Mouse (Mus musculus): ENCODE measurements around the gene Gm28308. TPM values are rescaled to one million over a fixed set of nuclear protein-coding genes. Genes with fewer than 3 reads are reported as not detected.

Gene Gm28308
- polyA plus RNA-seq, 1 experiment from 2014 or later: not detected

DNA sequence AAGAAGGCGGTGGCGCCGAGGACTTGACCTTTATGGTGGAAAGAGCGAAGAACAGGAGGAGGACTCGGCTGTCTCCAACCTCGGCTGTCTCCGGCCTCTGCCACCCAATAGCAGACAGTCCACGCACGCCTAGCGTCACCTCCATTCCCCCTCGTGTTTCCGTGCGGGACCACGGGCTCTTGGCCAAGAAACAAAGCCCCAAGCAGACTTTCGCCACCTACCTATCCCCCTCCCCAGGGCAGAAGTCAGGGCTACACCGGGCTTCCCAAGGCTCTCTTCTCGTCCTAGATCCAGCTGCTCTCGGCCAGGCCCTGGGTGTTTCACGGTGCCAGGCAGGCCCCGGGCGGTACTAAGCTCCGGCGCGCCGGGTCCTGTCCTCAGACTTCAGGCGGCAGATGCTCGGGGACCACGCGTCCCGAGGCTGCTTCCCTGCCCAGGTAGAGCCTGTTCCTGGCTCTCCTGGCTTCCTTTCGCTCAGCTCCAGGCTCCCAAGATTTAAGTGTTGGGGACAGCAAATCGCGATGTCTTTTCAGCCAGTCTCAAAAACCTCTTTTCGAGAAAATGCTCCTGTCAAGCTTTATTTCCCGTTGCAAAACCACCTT, 39.7 kb upstream of the Gm28308 start:
- Histone ChIP-seq H3K4me3 (replicated peaks) (no peak overlapping the region), H3K4me2 (no peak overlapping the region)

DNA sequence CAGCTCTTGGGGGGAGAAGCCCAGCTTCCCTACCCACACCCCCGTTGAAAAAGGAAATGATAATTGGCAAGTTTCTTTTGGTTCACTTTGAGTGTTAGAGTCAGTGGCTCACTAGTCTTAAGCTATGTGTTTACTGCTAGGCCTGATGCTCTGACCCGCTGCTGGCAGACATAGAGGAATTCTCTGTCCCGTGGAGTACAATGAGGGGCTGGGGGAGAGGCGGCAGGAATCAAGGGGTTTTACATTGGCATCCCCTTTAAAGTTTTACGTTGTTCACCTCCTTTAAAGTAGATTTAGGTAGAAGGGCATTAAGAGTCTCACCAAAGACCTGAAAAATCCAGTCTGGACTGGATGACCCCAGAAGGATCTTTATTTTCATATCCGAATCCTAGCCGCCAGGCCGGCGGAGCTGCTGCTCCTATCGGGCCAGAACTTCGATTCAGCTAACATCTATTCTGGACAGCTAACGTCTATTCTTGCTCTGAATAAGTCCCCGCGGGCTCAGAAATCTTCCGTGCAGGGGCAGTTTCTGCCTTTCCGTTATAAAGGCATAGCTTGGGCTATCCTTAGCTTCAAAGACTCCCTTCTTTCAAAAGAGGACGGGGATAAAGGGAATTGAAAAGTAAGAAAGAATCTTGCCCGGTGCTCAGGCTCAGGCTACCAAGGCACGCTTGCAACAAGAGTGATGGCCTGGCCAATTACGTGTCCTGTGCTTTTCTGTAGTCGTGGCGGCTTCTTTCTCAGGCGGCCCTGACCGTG, 39.1 kb upstream of the Gm28308 start:
- no peak overlapping the region for H3K4me2 ChIP-seq
- no peaks in the 10 kb centered on the region for H3K4me1 ChIP-seq (replicated peaks)
- no peak overlapping the region for H3K27ac ChIP-seq (replicated peaks)
- no peaks in the 10 kb centered on the region for H3K36me3 ChIP-seq (replicated peaks)
- no peak overlapping the region for H3K9ac ChIP-seq
- H3K4me3 ChIP-seq (replicated peaks): no peak overlapping the region
- no peaks in the 10 kb centered on the region for H3K9me3 ChIP-seq (replicated peaks)
- WGBS (ENCODE audit: insufficient replicate concordance): 3% methylated on average over 24 of the region's 24 CpGs
- no peak for ATAC-seq (ENCODE audit: insufficient read depth)
- peaks cover 100% of the 10 kb centered on the region for H3K27me3 ChIP-seq

More for the DNA sequence above, 39.7 kb upstream of the Gm28308 start:
- H3K9me3 ChIP-seq (replicated peaks): no peaks in the 10 kb centered on the region
- 2% methylated on average over 35 of the region's 35 CpGs for WGBS (ENCODE audit: insufficient replicate concordance)
- H3K36me3 ChIP-seq (replicated peaks): no peaks in the 10 kb centered on the region
- peaks cover 99% of the 10 kb centered on the region for H3K27me3 ChIP-seq
- H3K4me1 ChIP-seq (replicated peaks): no peaks in the 10 kb centered on the region
- ATAC-seq (ENCODE audit: insufficient read depth): no peak
- no peak overlapping the region for H3K27ac ChIP-seq (replicated peaks)
- no peak overlapping the region for H3K9ac ChIP-seq

DNA sequence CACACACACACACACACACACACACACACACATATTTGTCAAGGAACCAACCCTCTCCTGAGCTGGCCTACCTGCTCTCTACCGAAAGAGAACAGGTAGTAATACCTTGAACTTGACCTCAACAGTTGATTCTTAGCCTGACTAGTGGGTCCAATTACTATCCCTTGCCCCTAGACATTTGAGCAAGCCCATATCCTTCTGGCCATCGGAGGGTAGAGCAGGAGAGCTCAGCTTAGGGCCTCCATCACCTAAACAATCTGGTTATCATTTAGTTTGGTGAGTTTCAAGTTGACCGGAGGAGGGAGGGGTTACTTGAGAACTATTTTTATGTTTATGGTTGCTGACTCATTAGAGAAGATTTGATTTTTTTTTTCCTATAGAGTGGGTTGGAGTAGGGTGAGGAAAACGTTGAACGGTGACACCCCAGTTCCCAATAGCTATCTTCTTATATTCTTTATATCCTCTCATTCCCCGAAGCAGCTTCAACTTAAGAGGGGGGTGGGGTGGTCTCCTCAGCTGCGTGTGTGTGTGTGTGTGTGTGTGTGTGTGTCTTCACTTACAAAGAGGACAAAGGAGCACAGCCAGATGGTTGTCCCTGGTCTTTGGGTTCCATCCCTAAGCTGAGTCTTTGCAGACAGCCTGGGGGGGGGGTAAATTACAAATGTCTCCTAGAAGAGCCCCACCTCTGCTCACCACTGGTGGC, 38.2 kb upstream of the Gm28308 start:
- H3K27me3 ChIP-seq: peaks cover 100% of the 10 kb centered on the region
- no peak overlapping the region for H3K27ac ChIP-seq (replicated peaks)
- no peak overlapping the region for H3K4me2 ChIP-seq
- H3K4me1 ChIP-seq (replicated peaks): no peaks in the 10 kb centered on the region
- no peak for ATAC-seq (ENCODE audit: insufficient read depth)
- H3K9me3 ChIP-seq (replicated peaks): no peaks in the 10 kb centered on the region
- WGBS (ENCODE audit: insufficient replicate concordance): 9% methylated on average over 7 of the region's 7 CpGs
- H3K9ac ChIP-seq: no peak overlapping the region
- no peak overlapping the region for H3K4me3 ChIP-seq (replicated peaks)
- H3K36me3 ChIP-seq (replicated peaks): no peaks in the 10 kb centered on the region

DNA sequence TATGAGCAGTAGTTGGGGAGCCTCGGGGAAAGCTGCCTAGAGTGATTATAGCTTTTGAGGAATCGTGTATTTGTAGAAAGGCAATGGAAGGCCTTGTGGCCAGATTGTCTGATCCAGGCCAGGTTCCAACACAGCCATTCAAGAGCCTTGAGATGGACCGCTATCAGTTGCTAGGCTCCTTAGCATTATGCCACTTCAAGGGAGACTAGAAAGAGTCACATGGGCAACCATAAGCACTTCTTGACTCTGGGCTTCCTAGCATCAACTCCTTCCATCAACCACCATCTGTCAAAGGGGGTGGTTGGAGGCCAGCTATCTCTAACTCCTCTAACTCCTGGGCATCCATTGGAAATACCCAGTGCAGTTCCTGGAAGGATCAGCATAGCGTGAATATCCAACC, 36.7 kb upstream of the Gm28308 start:
- WGBS (ENCODE audit: insufficient replicate concordance): 2% methylated on average over 4 of the region's 4 CpGs
- Histone ChIP-seq H3K4me1 (replicated peaks) (no peaks in the 10 kb centered on the region), H3K9ac (no peak overlapping the region)

DNA sequence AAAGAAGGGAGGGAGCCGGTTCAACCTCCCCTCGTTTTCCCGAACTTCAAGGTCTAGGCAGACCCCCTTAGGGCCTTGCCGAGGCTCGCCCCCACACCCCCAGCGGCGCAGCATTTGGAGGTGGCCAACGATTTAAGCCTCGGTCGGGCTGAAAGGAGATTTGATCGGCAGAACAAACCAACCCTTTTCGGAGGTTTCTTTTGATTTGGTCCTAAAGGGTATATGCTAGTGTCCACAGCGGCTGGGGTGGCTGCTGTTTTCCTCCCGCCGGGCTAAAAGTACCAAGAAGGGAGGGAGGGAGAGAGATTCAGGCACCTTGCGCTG, 36.2 kb upstream of the Gm28308 start:
- H3K9ac ChIP-seq: no peak overlapping the region
- H3K27me3 ChIP-seq: peaks cover 100% of the 10 kb centered on the region
- no peak overlapping the region for H3K4me2 ChIP-seq
- H3K4me1 ChIP-seq (replicated peaks): no peaks in the 10 kb centered on the region
- ATAC-seq (ENCODE audit: insufficient read depth): no peak
- no peaks in the 10 kb centered on the region for H3K36me3 ChIP-seq (replicated peaks)
- no peaks in the 10 kb centered on the region for H3K9me3 ChIP-seq (replicated peaks)
- no peak overlapping the region for H3K27ac ChIP-seq (replicated peaks)
- WGBS (ENCODE audit: insufficient replicate concordance): under 1% methylated on average over 16 of the region's 16 CpGs
- H3K4me3 ChIP-seq (replicated peaks): no peak overlapping the region

More for the DNA sequence above, 36.7 kb upstream of the Gm28308 start:
- no peak for ATAC-seq (ENCODE audit: insufficient read depth)
- no peaks in the 10 kb centered on the region for H3K9me3 ChIP-seq (replicated peaks)
- H3K4me2 ChIP-seq: no peak overlapping the region
- H3K4me3 ChIP-seq (replicated peaks): no peak overlapping the region
- no peak overlapping the region for H3K27ac ChIP-seq (replicated peaks)
- peaks cover 100% of the 10 kb centered on the region for H3K27me3 ChIP-seq
- H3K36me3 ChIP-seq (replicated peaks): no peaks in the 10 kb centered on the region

DNA sequence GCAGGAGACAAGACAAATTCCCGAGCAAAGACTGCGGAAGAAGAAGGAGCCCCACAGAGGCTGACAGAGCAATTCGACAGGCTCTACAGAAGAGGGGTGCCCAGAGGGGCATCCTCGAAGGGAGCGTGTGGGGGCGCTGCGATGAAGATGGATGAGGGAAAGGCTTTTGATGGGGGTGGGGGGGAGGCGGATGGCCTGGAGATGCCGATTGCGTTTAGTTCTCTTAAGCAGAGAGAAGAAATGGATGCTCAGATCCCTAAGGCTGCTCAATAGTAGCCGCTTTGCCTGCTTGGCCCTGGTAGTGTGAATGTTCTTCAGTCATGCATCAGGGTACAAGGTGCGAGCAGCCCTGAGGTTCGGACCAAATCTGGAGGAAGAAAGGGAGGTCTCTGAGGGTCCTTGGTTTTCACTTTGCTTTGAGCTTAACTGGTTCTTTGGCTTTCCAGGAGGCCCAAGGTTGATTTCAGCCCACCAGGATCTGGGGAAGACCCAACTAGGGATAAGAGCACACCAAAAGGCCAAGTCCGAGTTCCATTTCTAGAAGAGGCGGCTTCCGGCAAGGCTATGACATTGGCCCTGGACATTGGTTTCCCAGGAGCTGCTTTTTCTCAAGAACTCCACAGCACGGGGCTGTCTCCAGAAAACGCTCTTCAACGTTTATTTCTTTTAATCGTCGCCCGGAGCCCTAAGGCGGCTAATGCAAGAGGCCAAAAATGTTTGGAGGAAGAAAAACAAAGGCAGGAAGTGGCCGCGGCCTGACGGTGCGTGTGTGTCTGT, 35.7 kb upstream of the Gm28308 start:
- Histone ChIP-seq H3K36me3 (replicated peaks) (no peaks in the 10 kb centered on the region), H3K4me3 (replicated peaks) (no peak overlapping the region), H3K4me2 (no peak overlapping the region), H3K9ac (no peak overlapping the region), H3K27ac (replicated peaks) (no peak overlapping the region), H3K27me3 (peaks cover 100% of the 10 kb centered on the region), H3K4me1 (replicated peaks) (no peaks in the 10 kb centered on the region), H3K9me3 (replicated peaks) (no peaks in the 10 kb centered on the region)
- ATAC-seq (ENCODE audit: insufficient read depth): no peak
- WGBS (ENCODE audit: insufficient replicate concordance): 2% methylated on average over 27 of the region's 27 CpGs

GRCm38 (mm10) chr6:52247766-52248637, 34.9 kb upstream of the Gm28308 start:
- 2% methylated on average over 23 of the region's 23 CpGs for WGBS (ENCODE audit: insufficient replicate concordance)
- no peak for ATAC-seq (ENCODE audit: insufficient read depth)
- H3K4me2 ChIP-seq: no peak overlapping the region
- no peak overlapping the region for H3K27ac ChIP-seq (replicated peaks)
- no peaks in the 10 kb centered on the region for H3K4me1 ChIP-seq (replicated peaks)
- H3K36me3 ChIP-seq (replicated peaks): no peaks in the 10 kb centered on the region
- no peak overlapping the region for H3K9ac ChIP-seq
- peaks cover 100% of the 10 kb centered on the region for H3K27me3 ChIP-seq
- no peaks in the 10 kb centered on the region for H3K9me3 ChIP-seq (replicated peaks)
- no peak overlapping the region for H3K4me3 ChIP-seq (replicated peaks)

- Histone ChIP-seq H3K27ac (replicated peaks) (no peak overlapping the region), H3K36me3 (replicated peaks) (no peaks in the 10 kb centered on the region), H3K4me2 (no peak overlapping the region), H3K27me3 (peaks cover 100% of the 10 kb centered on the region), H3K9me3 (replicated peaks) (no peaks in the 10 kb centered on the region), H3K9ac (no peak overlapping the region), H3K4me3 (replicated peaks) (no peak overlapping the region), H3K4me1 (replicated peaks) (no peaks in the 10 kb centered on the region)
- no peak for ATAC-seq (ENCODE audit: insufficient read depth)
- 0% methylated on average over 3 of the region's 3 CpGs for WGBS (ENCODE audit: insufficient replicate concordance)
These were observed 33.8 kb upstream of the Gm28308 start for GRCm38 (mm10) chr6:52246916-52247315.

DNA sequence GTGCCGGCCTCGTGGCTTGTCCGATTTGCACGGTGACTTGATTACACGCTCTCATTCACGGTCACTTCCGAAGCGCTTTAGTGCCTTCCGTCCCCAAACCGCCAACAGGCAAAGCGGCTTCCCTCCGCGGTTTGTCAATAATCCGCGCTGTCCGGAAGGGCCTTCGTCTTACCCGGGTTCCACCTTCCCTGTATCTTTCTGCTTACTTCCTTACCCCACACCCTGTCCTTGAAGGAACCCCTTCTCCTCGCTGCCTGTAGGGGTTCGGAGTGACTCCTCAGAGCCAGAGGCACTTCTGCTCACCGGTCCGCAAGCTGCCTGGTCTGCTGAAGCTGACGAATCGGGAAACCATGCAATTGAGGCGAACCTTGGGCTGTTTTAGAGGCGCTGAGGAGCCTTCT, 33.3 kb upstream of the Gm28308 start:
- H3K27ac ChIP-seq (replicated peaks): no peak overlapping the region
- no peak for ATAC-seq (ENCODE audit: insufficient read depth)
- 2% methylated on average over 26 of the region's 26 CpGs for WGBS (ENCODE audit: insufficient replicate concordance)
- no peak overlapping the region for H3K9ac ChIP-seq
- no peaks in the 10 kb centered on the region for H3K36me3 ChIP-seq (replicated peaks)
- H3K9me3 ChIP-seq (replicated peaks): no peaks in the 10 kb centered on the region
- H3K4me2 ChIP-seq: no peak overlapping the region
- no peaks in the 10 kb centered on the region for H3K4me1 ChIP-seq (replicated peaks)
- H3K27me3 ChIP-seq: peaks cover 100% of the 10 kb centered on the region
- H3K4me3 ChIP-seq (replicated peaks): no peak overlapping the region

- no peaks in the 10 kb centered on the region for H3K9me3 ChIP-seq (replicated peaks)
- under 1% methylated on average over 20 of the region's 20 CpGs for WGBS (ENCODE audit: insufficient replicate concordance)
- ATAC-seq (ENCODE audit: insufficient read depth): no peak
- H3K27ac ChIP-seq (replicated peaks): no peak within 1 kb of the TSS
- no peaks in the 10 kb centered on the region for H3K36me3 ChIP-seq (replicated peaks)
- peaks cover 100% of the 10 kb centered on the region for H3K27me3 ChIP-seq
- no peaks in the 10 kb centered on the region for H3K4me1 ChIP-seq (replicated peaks)
- no peak within 1 kb of the TSS for H3K4me2 ChIP-seq
- no peak within 1 kb of the TSS for H3K4me3 ChIP-seq (replicated peaks)
- H3K9ac ChIP-seq: no peak within 1 kb of the TSS
These were observed 32.6 kb upstream of the Gm28308 start, which contains the start of gene Hoxa11 for GRCm38 (mm10) chr6:52245757-52246142. Gene Hoxa11, minus strand, starts transcription at chr6:52245810.

Data from liver, embryonic 15.5 days (tissue).